Mouse (Mus musculus): Measurements from ENCODE around the gene Pgm2. TPM values are rescaled to one million over a fixed set of nuclear protein-coding genes. Genes with fewer than 3 reads are reported as not detected.

The Pgm2 gene
- total RNA-seq, 2 experiments from 2014 or later = 10.4 to 10.7 TPM

DNA sequence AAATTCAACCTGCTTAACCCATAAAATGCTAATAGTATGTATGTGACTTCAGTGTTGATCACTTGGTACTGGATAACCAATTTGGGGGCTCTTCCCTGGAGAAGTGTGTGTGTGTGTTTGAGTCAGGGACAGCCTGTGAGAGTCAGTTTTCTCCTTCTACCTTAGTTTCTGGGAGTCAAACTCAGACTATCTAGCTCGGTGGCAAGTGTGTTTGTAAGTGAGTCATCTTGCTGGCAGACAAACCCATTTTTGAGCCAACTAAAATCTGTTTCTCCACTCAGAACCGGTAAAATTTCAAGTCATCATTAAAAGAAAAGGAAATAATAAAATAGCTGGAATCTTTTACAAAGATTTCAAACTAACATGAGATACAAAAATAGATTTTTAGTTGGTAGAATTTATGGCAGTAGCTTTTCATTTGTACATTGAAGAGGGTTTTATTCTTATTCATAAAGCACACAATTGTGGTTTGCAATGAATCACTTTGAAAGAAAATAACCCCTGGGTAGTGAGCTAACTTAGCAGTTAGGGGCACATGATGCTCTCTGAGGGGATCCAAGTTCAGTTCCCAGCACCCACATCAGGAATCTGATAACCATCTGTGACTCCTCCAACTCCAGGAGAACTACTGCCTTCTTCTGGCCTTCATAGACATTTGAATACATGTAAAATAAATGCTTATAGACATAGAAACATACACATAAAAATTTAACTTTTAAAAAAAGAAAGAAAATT, 21.8 kb upstream of the Pgm2 start:
- intact Hi-C loops (cut with DNase I) = loop anchor here (5.0 kb wide), 1 partner anchor 164 kb away; no protein-coding TSS in a partner anchor
- no peak for DNase-seq (ENCODE audit: low spot score in 2 of 2)

DNA sequence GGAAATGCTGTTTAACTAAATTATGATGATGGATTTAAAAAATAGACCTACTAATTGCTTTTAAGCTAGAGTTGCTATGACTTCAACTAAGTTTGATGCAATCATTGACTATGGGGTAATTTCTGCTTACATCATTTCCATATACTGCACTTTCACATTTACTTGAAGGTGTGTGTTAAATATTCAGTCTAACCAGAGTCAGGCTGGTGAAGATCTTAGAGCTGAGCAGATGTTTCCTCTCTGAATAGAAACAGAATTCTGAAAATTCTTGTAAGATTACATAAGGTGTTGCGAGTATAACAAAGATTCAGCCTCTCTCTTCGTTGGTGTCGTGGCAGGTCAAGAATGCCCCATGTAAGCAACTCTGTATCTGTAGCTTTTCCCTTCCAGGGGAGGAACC, 18.3 kb upstream of the Pgm2 start:
- no peak for DNase-seq (ENCODE audit: low spot score in 2 of 2)
- intact Hi-C loops (cut with DNase I) = loop anchor here (5.0 kb wide), 1 partner anchor 167 kb away; no protein-coding TSS in a partner anchor

DNA sequence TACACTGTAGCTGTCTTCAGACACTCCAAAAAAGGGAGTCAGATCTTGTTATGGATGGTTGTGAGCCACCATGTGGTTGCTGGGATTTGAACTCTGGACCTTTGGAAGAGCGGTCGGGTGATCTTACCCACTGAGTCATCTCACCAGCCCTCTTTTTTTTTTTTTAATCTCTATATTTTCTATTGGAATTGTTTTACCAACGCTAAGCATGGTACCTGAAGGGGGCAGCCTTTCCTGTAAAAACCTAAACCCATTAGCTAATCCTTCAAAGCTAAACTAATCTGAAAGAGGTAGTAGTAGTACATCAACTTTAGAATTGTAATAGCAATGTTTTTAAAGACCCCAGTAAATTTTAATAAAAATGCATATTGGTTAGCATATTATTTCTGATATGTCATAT, 17.2 kb upstream of the Pgm2 start:
- intact Hi-C loops (cut with DNase I) = no loop called here
- DNase-seq (ENCODE audit: low spot score in 2 of 2) = no peak

DNA sequence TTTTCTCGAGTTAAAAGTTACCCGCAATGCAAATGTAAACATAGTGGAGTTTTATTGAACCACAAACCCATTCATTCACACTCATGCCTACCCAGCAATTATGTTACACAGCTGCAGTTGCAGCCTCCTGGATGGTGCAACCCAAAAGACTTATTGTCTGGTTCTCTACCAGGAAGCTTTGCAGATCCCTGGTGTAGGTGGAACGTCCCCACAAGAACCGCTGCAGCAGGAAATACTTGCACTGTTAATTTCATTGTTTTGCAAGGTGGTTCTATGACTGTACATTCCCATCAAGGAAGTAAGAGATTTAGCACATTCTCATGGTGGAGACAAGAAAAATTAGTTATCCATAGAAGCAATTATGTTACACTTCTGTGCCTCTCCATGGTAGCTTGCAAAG, 15.4 kb upstream of the Pgm2 start:
- no peak for DNase-seq (ENCODE audit: low spot score in 2 of 2)
- intact Hi-C loops (cut with DNase I) = no loop called here

DNA sequence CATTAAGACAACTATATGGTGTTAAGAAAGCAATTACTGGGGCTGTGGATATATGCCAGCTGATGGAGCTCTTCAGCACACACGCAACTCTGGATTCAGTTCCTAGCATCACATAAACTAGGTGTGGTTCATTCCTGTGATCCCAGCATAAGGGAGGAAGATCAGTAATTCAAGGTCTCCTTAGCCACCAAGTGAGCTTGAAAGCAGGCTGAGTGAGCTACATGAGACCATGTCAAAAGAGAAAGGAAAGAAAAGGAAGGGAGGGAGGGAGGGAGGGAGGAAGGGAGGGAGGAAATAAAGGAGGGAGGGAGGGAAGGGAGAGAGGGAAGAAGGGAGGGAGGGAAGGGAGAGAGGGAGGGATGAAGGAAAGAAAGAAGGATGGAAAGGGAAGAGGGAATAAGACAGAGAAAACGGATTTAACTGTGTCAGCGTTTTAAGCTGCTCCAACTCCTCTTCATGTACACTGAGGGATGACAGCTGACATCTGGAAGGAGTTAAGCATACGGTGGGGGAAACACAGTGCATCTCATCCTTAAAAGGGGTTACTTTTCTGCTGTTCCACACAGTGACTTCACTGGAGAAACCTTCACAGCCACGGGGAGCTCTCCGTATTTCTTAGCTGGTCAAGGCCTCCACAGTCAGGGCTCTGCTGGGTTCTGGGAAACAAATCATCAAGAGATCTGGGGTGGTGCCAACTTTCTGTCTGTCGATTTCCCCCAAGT, 13.8 kb upstream of the Pgm2 start:
- DNase-seq (ENCODE audit: low spot score in 2 of 2) = no peak

DNA sequence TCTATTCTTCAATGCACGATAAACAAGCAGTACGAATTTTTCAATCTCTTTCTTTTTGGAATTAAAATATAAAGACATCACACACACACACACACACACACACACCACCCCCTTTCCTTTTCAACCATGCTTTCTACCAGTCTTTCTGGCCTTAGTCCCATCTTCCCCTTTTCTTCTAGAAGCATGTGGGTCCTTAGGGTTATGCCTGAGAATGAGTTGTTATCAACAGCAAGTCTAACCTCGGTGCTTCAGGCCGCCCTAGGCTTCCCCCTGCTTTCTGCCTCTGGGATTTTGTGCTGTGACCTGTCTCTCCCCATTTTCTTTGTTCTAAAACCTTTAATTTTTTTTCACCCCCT, 13.3 kb upstream of the Pgm2 start:
- intact Hi-C loops (cut with DNase I) = no loop called here

More for the DNA sequence above, 13.8 kb upstream of the Pgm2 start:
- intact Hi-C loops (cut with DNase I) = no loop called here

DNA sequence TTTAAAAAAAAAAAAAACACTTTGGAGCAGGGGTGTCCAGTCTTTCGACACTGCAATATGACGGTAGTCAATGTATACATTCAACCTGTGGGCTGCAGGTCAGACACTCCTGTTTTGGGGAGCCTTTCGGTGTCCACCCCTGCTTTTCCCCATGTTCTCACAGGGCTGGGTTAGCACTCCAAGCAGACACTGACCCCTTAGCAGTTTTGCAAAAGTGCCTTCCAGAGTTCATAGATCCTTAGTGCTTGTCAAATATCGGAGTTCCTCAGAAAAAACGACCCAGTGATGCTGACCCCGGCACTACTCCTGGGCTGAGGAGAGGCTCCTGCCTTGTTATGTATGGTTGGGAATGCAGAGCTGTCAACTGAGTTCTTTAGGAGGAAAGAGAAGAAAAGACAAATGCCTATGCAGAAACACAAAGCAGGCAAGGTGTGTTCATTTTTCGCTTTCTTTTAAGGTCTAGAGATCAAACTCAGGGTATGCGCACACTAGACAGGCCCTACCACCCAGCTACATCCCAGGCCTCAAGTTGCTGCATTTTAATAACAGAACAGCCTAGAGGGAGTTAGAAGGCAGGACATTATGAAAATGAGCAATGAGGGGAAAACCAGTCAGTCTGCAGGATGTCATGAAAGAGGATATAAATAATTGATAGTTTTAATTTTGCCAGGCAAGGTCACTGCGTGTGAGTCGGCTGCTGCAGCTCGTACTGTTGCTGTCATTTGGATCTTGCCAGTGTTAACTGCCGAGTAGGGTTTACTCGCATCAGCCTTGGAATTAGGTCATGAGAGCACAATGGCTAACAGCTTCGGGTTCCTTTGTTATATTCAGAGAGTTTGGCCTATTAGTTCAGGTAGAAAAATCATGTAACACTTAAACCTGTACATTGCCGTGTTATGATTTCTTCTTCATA, 9.0 kb upstream of the Pgm2 start:
- no peak for DNase-seq (ENCODE audit: low spot score in 2 of 2)
- intact Hi-C loops (cut with DNase I) = no loop called here

More for the DNA sequence above, 13.3 kb upstream of the Pgm2 start:
- DNase-seq (ENCODE audit: low spot score in 2 of 2) = no peak

DNA sequence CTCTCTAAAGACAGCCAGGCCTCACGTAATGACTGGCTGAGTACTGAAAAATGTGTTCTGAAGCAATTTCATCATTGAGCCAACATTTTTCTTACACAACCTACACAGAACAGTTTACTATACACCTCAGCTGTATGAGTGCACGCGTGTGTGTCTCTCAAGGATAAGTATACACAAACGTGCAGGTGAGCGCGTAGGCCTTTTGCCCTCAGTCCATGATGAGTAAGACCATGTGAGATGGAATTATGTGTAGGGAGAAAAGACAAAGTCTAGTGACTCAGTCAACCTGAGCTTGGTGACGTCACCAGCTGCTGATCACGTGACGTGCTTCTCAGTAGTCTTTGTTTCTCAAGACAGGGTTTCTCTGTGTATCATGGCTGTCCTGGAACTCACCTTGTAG, 7.3 kb upstream of the Pgm2 start:
- intact Hi-C loops (cut with DNase I) = no loop called here
- no peak for DNase-seq (ENCODE audit: low spot score in 2 of 2)

DNA sequence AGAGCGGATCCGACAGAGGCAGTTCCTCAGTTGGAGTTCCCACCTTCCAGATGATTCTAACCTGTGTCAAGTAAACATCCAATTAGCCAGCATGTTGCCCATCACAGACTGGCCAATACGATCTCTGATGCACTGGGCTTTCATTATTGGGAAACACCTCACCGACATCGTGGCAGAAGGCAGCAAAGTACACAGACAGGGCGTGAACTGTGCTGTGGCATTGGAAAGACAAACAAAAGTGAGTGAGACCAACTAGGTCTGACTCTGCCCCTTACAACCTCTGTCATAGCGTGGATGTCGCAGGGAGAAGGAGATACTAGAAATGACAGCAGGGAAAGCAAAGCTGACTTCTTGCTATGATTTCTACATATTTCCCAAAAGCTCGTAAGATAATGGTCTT, 4.0 kb upstream of the Pgm2 start:
- intact Hi-C loops (cut with DNase I) = no loop called here
- no peak for DNase-seq (ENCODE audit: low spot score in 2 of 2)

DNA sequence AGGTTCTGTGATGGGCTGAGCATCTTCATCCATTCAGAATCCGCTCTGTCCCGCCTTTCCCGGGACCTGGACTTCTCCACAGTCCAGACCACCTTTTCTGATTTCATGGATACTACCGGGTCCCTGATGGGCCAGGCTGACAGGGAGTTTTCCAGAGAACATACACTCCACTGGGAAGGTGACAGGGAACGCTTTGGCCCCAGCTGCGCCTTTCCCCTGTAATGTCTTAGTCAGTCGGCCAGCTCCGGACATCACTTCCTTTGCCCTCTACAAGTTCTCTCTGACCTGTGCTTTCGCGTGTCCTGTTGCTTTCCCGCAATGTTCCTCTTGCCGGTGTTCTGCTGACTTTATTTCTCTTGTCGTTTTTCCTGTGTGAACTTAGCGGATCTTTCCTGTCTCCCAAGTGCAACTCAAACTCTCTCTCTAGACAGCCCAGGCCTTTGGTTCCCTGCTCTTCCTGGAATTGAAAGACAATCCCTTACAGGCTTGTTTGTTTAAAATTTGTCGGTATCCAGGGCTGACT, 660 bp downstream of the Pgm2 start:
- DNase-seq (ENCODE audit: low spot score in 2 of 2) = peak in 1 of 2 experiments; percentile 32
- intact Hi-C loops (cut with DNase I) = loop anchor here (5.0 to 10.0 kb wide), 2 partner anchors 181 to 186 kb away; no protein-coding TSS in a partner anchor

DNA sequence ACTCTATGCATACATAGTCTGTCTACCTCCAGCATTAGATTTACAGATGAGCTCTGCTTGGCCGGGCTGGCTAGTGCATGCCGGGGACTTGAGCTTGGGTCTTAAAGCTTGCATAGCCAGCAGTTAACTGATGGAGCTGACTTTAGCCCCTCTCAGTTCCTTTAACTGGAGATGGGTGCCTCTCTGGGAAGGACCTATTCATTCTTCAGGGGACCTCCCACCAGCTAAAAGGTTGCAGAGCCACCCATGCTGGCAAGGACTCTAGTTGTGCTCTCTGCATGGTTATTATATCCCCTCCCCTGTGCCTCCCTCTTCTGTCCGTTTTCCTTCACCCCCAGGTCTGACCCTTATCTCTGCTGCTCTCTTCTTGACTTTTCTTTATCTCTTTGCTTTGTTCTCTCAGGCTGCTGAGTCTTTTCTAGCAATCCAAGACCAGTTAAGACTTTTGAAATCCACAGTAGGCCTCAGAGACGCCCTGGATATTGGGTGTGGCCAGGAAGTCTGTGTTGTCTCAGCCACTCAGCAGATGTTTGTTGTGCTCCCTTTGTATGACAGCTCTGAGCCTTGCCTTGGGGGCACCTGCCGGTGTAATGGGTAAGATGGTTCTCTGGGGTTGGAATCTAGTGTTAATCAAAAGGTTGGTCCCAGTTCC, 2.7 kb downstream of the Pgm2 start:
- intact Hi-C loops (cut with DNase I) = loop anchor here (10.0 kb wide), 1 partner anchor 179 kb away; no protein-coding TSS in a partner anchor
- no peak for DNase-seq (ENCODE audit: low spot score in 2 of 2)

DNA sequence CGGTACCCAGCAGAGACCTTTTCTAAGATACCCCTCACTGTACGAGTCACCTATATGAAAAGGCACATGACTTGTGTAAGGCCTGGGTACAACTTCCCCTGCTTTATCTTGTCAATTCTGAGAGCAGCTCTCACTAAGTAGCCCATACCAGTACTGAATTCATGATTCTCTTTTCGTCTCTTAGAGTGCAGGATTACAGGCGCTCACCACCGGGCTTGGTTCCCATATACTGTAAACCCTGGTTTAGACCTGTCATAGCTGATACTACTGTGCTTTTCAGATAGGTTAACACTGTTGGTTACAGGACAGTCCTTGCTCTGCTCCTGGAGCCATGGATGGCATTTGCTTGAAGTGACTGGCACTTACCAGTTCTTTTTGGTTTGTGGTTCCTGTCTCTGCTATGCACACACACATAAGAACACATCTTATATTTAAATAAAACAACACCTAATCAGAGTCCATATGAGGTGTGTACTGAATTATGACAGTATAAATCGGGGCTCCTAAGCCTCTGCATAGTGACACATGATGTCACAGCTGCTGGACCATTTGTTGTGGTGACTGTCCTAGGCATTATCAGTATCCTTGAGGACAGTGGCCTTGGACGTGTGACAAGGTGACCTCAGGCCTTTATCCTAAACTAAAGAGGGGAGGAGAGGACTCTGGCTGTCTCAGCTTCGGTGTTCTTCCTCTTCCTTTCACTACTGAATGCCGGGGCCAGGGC, 9.4 kb downstream of the Pgm2 start:
- no peak for DNase-seq (ENCODE audit: low spot score in 2 of 2)
- intact Hi-C loops (cut with DNase I) = loop anchor here (5.0 kb wide), 1 partner anchor 420 kb away; no protein-coding TSS in a partner anchor

DNA sequence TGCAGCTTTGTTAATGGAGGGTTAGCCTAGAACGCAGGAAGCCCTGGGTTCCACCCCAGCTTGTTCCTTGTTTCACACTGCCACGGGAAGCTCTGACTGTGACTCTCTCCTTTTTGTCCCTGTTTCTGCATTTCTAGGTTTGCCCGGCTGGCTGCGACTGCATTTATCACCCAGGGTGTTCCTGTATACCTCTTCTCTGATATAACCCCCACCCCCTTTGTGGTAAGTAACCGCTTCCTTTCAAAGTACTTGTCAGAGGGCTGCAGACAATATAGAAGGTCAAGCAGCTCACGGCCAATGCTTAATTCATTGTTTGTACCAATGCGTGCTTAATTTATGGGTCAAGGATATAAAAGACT, 9.9 kb downstream of the Pgm2 start:
- intact Hi-C loops (cut with DNase I) = loop anchor here (5.0 kb wide), 1 partner anchor 420 kb away; no protein-coding TSS in a partner anchor
- DNase-seq (ENCODE audit: low spot score in 2 of 2) = no peak

DNA sequence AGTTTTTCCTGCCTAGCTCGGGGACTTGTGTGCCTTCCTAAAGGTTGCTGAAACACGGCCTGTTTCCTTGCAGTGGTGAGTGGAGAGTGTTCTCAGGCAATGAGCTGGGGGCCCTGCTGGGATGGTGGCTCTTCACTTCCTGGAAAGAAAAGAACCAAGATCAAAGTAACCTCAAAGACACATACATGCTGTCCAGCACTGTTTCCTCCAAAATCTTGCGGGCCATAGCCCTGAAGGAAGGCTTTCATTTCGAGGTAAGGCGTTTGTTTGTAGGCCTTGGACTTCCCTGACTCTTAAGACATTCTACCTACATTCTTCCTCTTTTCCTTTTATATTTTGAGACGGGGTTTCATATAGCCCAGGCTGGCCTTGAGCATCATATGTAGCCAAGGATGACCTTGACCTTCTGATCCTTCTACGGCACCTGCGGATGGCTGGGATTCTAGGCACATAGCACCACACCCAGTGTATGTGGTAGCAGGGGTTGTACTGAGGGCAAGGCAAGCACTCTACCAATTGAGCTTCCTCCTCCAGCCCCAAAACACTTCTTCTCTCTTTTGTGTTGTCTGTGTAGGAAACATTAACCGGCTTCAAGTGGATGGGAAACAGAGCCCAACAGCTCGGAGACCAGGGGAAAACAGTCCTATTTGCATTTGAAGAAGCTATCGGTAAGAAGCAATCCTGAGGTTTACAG, 15.0 kb downstream of the Pgm2 start:
- no peak for DNase-seq (ENCODE audit: low spot score in 2 of 2)
- intact Hi-C loops (cut with DNase I) = no loop called here

DNA sequence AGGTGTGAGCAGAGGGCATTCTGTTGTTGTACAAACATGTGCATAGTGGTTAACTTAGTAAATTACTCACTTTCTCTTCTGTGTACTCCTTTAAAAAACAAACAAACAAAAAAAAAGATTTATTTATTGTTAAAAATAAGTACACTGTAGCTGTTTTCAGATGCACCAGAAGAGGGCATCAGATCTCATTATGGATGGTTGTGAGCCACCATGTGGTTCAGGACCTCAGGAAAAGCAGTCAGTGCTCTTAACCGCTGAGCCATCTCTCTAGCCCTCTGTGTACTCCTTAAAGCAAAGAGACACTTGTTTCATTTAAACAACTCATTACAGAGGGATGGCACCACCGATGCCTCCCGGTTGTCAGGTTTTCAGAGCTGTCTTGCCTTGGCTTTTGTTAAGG, 16.5 kb downstream of the Pgm2 start:
- intact Hi-C loops (cut with DNase I) = no loop called here
- no peak for DNase-seq (ENCODE audit: low spot score in 2 of 2)

DNA sequence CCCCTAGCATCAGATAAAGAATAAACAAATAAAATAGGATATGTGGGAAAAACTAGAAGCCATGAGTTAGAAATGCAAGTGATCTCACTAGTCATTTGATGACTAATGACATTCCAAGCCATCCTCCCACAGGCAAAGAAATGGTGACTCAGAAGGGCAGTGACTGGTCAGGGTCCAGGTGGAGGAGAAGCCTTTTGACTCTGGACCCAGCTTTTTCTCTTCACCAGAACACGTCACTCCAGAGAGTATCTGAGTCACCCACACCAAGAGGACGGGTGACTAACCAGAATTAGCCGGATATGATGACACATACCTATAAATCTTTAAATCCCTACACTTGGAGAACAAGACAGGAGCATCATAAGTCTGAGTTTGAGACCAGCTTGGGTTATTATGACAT, 19.6 kb downstream of the Pgm2 start:
- intact Hi-C loops (cut with DNase I) = no loop called here
- DNase-seq (ENCODE audit: low spot score in 2 of 2) = no peak

DNA sequence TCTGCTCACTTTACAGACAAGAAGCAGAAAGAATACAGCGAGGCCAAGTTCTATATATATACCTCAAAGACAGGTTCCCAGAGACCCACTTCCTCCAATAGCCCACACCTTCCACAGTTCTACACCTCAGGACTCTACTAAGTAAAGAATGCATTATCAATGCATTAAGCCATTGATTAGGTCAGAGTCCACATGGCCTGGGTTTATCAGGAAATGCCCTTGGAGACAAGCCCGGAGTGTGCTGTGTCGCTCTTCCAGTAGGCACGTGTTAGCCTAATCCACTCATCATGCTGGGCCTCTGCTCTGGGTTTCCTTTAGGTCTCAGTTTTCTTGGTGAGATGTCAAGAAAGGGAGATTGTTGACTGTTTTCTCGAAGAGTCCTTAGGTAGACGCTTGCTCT, 21.5 kb downstream of the Pgm2 start:
- intact Hi-C loops (cut with DNase I) = no loop called here
- DNase-seq (ENCODE audit: low spot score in 2 of 2) = no peak

DNA sequence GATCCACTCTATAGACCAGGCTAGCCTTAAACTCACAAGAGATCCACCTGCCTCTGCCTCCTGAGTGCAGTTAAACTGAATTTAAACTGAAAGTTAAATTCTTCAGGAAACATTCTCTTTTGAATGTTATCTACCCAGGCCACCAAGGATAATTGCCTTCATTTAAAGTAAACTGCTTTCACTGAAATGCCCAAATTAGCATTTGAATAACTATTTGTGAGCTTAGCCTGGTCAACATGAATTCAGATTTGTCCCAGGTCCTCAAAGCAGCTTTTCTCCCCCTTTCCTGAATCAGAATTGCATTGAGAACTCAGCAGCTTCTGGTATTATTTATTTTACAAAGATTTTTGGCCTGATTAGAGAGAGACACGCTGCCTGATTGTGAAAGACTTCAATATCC, 24.4 kb downstream of the Pgm2 start:
- intact Hi-C loops (cut with DNase I) = no loop called here
- no peak for DNase-seq (ENCODE audit: low spot score in 2 of 2)
